Mouse (Mus musculus) spleen, postnatal 4 days (tissue): Measurements from ENCODE around the gene Jag1.

Experiments
- DNase-seq, 2 experiments: peaks; one replicate each; pipeline ENCODE4 v3.0.0; 2022; ENCODE audit warnings: low spot score in 2 of 2

Gene Jag1

GRCm38 (mm10) chr2:137099211-137099734 is 17.2 kb downstream of the Jag1 start:
- DNase-seq, result no peak

- no peak for DNase-seq
These were observed 18.0 kb downstream of the Jag1 start for GRCm38 (mm10) chr2:137098269-137099035.

- DNase-seq, result no peak
These were observed 19.4 kb downstream of the Jag1 start for GRCm38 (mm10) chr2:137096981-137097460.

GRCm38 (mm10) chr2:137094301-137094700 is 22.1 kb downstream of the Jag1 start:
- DNase-seq, result no peak

- DNase-seq, result no peak
These were observed 23.2 kb downstream of the Jag1 start for GRCm38 (mm10) chr2:137093298-137093630.

- no peak for DNase-seq
These were observed 23.7 kb downstream of the Jag1 start for GRCm38 (mm10) chr2:137092523-137093297.

GRCm38 (mm10) chr2:137091766-137092522 is 24.5 kb downstream of the Jag1 start:
- DNase-seq, result no peak

- DNase-seq, result no peak
These were observed 28.7 kb downstream of the Jag1 start for GRCm38 (mm10) chr2:137087705-137088104.

GRCm38 (mm10) chr2:137086621-137087395 is 29.6 kb downstream of the Jag1 start:
- no peak for DNase-seq

GRCm38 (mm10) chr2:137085257-137085656 is 31.2 kb downstream of the Jag1 start:
- no peak for DNase-seq

- DNase-seq, result no peak
These were observed 33.4 kb downstream of the Jag1 start for GRCm38 (mm10) chr2:137082896-137083620.

GRCm38 (mm10) chr2:137081001-137081400 is 35.4 kb downstream of the Jag1 start:
- no peak for DNase-seq

GRCm38 (mm10) chr2:137080468-137080867 is 36.0 kb downstream of the Jag1 start:
- no peak for DNase-seq

- DNase-seq, result no peak
These were observed 36.6 kb downstream of the Jag1 start for GRCm38 (mm10) chr2:137079721-137080320.

GRCm38 (mm10) chr2:137078771-137079170 is 37.7 kb downstream of the Jag1 start:
- DNase-seq, result no peak

- peak in 1 of 2 experiments; percentile 45 for DNase-seq
These were observed 42.2 kb downstream of the Jag1 start for GRCm38 (mm10) chr2:137074313-137074620.

GRCm38 (mm10) chr2:137073473-137074312 is 42.8 kb downstream of the Jag1 start:
- peak in 1 of 2 experiments; percentile 44 for DNase-seq

GRCm38 (mm10) chr2:137067479-137068110 is 48.8 kb downstream of the Jag1 start:
- DNase-seq, result peak; percentile 7 to 43

GRCm38 (mm10) chr2:137064513-137064912 is 51.9 kb downstream of the Jag1 start:
- DNase-seq, result no peak
